Mouse (Mus musculus) heart, adult 2 months (tissue): ENCODE data around the gene Phf13.

Source experiments
- CTCF ChIP-seq: fragments of 200-600 bp; IDR thresholded peaks from 2 replicates; pipeline ENCODE4 v1.8.1; 2022; ENCODE audit warnings: antibody characterized with exemption, mild to moderate bottlenecking, moderate library complexity
- EP300 ChIP-seq: fragments of 200-500 bp; IDR thresholded peaks from 2 replicates; pipeline ENCODE4 v1.6.1; 2011; ENCODE audit warnings: low read depth, low read length, control low read depth; ENCODE audit not compliant: insufficient read depth

DNA sequence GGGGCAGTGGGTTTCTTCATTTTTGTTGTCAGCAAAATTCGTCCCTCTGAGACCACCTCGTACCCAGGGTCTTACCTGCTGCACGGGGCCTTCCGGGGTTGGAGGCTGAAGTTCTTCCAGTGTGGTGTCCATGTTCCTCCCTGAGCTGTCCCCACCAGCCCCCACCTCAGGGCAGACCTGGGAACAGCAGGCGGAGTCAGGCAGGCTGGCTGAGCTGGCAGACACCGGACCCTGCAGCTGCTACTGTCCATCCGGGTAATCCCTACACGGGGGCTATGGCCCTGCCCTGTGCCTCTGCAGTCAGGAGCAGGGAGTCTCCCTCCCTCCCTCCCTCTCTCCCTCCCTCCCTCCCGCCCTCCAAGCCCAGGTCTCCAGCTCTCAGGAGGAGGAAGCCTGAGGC is 12.5 kb downstream of the Phf13 start:
- TF ChIP-seq EP300 (no peak), CTCF (no peak)
